Comparison of ENCODE assay signal across 7 mouse cellular contexts in genomic region chr11:99379568-99379967, GRCm38 (mm10). TPM values are rescaled to one million over a fixed set of nuclear protein-coding genes. Genes with fewer than 3 reads are reported as not detected.
DNase-seq lines count a peak whose midpoint lies in the region; TF ChIP-seq lines count a peak whose summit lies in the region.

No protein-coding gene starts in this region.

- peak; percentile 100 for TF ChIP-seq CTCF in layer of hippocampus, adult 2 months (conservative IDR thresholded peaks at IDR 0.05)

- no peak overlapping the region for H3K27ac ChIP-seq in layer of hippocampus, adult 2 months

- peak; percentile 84 to 85 for DNase-seq in B cell, adult 2 months
- DNase-seq in ES-CJ7 (ENCODE audit: low read depth, low spot score) = peak; percentile 79
- DNase-seq in cerebellum, adult 11-12 months = peak; percentile 46
- peak; percentile 75 for DNase-seq in gastrocnemius, adult 18-20 months (ENCODE audit: low spot score)
- peak; percentile 73 to 84 for DNase-seq in layer of hippocampus, adult 2 months (ENCODE audit: low spot score in 2 of 2)
- DNase-seq in lung, postnatal 14 days = peak; percentile 80
- peak; percentile 49 for DNase-seq in spleen, adult 12 weeks (ENCODE audit: low spot score)

- no peak overlapping the region for H3K4me3 ChIP-seq in layer of hippocampus, adult 2 months

RNA-seq across cellular contexts. Expression of gene Krt28, which starts 4.9 kb away (rescaled TPM):
- total RNA-seq in gastrocnemius, adult 18-20 months (2021) = not detected
- total RNA-seq in layer of hippocampus, adult 2 months (2021) = under 1 TPM in 1 of 2 experiments, not detected in 1; 0.23 TPM

RNA-seq across cellular contexts. Expression of gene Krt10, which starts 9.6 kb away (rescaled TPM):
- 1 to 10 TPM; 2.6 to 3.1 TPM for total RNA-seq in gastrocnemius, adult 18-20 months (2021)
- total RNA-seq in layer of hippocampus, adult 2 months (2021) = 10 to 100 TPM; 14.8 to 16.4 TPM

RNA-seq across cellular contexts. Expression of gene Krt27, which starts 28.7 kb away (rescaled TPM):
- total RNA-seq in gastrocnemius, adult 18-20 months (2021) = not detected
- total RNA-seq in layer of hippocampus, adult 2 months (2021) = not detected

RNA-seq across cellular contexts. Expression of gene Krt26, which starts 41.8 kb away (rescaled TPM):
- not detected for total RNA-seq in gastrocnemius, adult 18-20 months (2021)
- not detected for total RNA-seq in layer of hippocampus, adult 2 months (2021)

RNA-seq across cellular contexts. Expression of gene Krt12, which starts 42.5 kb away (rescaled TPM):
- total RNA-seq in gastrocnemius, adult 18-20 months (2021) = not detected
- total RNA-seq in layer of hippocampus, adult 2 months (2021) = 1 to 10 TPM in 1 of 2 experiments, under 1 TPM in 1; 0.97 to 1.4 TPM
